Mouse (Mus musculus) naive thymus-derived CD4-positive, alpha-beta T cell, adult 2 months (primary cell): Measurements from ENCODE around the gene Wdsub1.

Experiments
- DNase-seq: peaks from one replicate; pipeline ENCODE4 v3.0.0-alpha.2; 2011; ENCODE audit warnings: low read depth

Wdsub1 gene

DNA sequence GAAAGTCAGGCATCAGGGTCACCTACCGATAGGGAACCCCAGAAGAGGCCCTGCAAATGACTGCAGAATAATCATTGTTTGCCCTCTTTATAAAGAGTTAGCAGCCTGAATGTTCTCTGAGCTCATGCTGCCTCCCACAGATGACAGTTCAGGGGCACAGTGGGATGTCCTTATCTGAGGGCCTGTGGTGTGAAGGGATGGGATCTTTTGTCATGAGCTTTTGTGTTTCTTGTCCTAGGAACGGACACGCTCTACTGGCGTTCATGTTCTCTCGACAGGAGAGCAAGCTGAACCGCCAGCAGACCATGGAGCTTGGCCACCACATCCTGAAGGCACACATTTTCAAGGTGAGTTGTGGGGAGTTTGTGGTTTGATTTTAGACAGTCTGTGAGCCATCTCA lies 76.4 kb downstream of the Wdsub1 start:
- no peak for DNase-seq

DNA sequence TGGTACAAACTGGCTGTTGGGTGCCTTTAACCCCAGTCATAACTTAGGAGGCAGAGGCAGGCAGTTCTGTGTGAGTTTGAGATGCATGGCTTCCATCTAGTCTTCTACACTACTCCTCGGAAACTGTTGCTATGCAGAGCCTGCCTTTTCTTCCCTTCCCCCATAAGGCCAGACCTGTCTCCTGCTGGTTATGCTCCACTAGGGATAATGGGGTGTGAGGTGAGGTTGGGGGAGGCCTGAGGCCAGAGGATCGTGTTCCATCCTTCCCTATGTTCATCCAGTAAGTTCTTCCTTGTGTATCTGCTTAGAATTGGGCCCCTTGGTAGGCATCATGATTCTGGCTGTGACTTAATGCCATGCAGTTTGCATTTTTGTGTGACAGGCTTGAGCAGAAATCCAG lies 76.8 kb downstream of the Wdsub1 start:
- DNase-seq, result no peak

DNA sequence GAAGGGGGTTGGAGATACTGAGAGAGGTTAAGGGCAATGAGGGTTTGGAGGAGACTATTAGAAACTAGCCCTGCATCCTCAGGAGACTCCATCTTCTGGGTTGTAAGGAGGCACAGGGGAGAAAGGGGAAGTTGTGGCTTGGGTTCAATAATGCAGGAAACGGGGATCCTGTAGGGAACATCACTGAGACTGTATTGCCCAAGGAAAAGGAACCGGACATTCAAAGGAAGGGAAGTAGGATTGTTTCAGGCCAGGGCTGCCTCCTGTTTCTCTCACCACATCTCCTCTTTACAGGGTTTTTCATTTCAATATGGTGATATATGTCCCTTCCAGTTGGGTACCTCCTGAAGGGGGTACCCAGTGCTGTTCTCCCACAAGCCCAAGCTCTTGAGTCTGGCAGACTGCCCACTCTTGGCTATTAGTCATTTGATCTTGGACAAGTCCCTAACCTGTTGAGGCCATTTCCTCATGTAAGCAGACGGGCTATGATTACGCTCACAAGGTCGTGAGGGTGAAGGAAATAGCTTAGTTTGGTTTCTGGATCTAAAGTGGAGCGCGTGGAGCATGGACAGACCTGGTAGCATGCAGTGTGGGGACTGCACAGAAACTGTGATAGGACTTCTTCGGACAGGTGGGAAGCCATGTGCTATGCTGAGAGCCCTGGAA lies 79.5 kb downstream of the Wdsub1 start:
- DNase-seq, result no peak
